Mouse (Mus musculus): ENCODE data around the gene Dbf4.

DNA sequence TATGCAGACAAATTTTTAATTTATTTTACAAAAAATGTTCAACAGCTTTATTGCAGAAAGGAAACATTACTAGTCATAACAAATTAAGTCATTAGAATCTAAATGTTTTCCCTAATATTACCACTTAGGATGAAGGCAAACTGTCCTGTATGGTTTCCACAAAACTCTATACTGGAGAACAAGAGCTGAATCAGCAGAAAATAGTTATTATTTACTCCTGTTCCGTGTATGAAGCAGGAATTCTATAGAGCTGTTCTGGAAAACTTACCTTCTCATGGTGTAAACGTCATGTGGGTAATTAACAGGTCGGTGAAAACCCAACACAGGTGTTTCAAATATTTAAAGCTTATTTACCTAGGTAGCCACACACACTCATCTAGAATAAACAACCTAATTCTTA lies 1.1 kb downstream of the Dbf4 start:
- TF ChIP-seq CTCF (IDR thresholded peaks at IDR 0.05 in 2 of 3, conservative IDR thresholded peaks at IDR 0.05 in 1 of 3; ENCODE audit: control insufficient read depth in 1 of 3, insufficient read depth in 1 of 3, low read depth in 2 of 3, low read length in 3 of 3, poor library complexity in 1 of 3, severe bottlenecking in 1 of 3) = no peak
- TF ChIP-seq MXI1 (IDR thresholded peaks at IDR 0.05; ENCODE audit: low read depth, low read length) = no peak
- TF ChIP-seq GABPA (IDR thresholded peaks at IDR 0.05; ENCODE audit: low read depth, low read length) = no peak
- TF ChIP-seq CHD1 (IDR thresholded peaks at IDR 0.05; ENCODE audit: low read depth, low read length) = no peak
- TF ChIP-seq CHD2 (IDR thresholded peaks at IDR 0.05; ENCODE audit: low read length) = no peak
- no peak for TF ChIP-seq KAT2A (conservative IDR thresholded peaks at IDR 0.05; ENCODE audit: low read depth, low read length)
- no peak for TF ChIP-seq TCF12 (IDR thresholded peaks at IDR 0.05; ENCODE audit: low read depth, low read length)
- TF ChIP-seq EP300 (IDR thresholded peaks at IDR 0.05; ENCODE audit: low read depth in 1 of 2, low read length in 2 of 2) = no peak

Data from MEL (cell line).